Mouse (Mus musculus): ENCODE results near the gene Mat2b. TPM values are rescaled to one million over a fixed set of nuclear protein-coding genes. Genes with fewer than 3 reads are reported as not detected.
"Not testable (repeated sequence)": the region's sequence is repeated elsewhere in the genome, so short reads cannot be mapped to it uniquely, and the experiment has no call there.

The Mat2b gene
- polyA plus RNA-seq (2015; fragmentation: Nextera tagmentation; extraction: Ambion mirVana), result 133 and 139 TPM in 2 replicates

- DNase-seq (ENCODE audit: low spot score), result no peak
Observed at GRCm38 (mm10) chr11:40695103-40695502, at the start of gene Mat2b. Mat2b (minus strand) TSS chr11:40695203.

DNA sequence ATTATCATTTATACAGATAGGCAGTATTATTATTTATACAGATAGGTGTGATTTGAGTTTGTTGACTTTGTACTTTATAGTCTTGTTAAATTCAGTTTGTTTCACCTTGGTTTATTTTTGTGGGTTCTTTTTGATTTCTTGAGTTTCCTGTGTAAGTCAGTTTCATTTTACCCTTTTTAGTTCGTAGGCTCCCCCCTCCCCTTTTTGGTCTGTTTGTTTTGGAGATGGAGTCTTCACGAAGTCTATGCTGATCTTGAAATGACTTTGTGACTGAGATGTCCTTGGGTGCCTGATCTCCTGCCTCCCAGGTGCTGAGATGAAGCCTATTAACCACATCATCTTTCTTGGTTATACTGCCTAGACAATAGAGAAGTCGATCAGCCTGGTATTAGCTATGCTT is 49.3 kb upstream of the Mat2b start:
- no peak for DNase-seq (ENCODE audit: low spot score)

DNA sequence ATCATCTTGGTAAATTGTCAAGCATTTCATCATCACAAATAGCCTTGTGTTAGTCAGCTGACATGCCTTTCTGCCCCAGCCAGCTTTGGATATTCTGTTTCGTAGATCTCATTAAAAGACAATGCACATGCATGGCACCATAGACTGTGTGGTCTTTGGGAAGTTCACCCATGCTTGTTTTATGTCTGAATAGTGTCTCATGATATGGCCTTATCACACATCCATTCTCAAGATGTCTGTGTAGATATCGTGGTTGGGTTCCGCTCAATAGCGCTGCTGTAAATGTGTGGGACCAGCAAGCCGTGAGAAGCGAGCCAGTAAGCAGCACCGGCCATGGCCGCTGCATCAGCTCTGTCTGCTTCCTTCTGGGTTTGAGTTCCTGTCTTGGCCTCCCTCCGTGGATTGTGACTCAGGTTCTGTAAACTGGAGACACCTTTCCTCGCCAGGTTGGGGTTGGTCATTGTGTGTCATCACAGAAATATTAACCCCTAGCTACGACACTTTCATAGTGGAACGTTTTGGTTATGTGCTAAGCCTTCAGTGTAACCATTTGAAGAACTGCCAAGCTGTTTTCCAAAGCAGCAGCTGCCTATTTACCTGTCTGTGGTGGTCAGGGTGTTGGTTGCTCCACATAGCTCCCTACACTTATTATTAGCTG is 46.7 kb upstream of the Mat2b start:
- no peak for DNase-seq (ENCODE audit: low spot score)

GRCm38 (mm10) chr11:40737369-40737768 is 42.4 kb upstream of the Mat2b start:
- DNase-seq (ENCODE audit: low spot score), result no peak

GRCm38 (mm10) chr11:40734251-40734752 is 39.3 kb upstream of the Mat2b start:
- DNase-seq (ENCODE audit: low spot score), result no peak

- DNase-seq (ENCODE audit: low spot score), result peak; percentile 97
Observed at GRCm38 (mm10) chr11:40733339-40734174, 38.6 kb upstream of the Mat2b start, which contains the start of the genes Hmmr and Nudcd2. Hmmr (minus strand) TSS chr11:40733422. Nudcd2 (plus strand) TSS chr11:40733667.

- DNase-seq (ENCODE audit: low spot score), result no peak
Observed at GRCm38 (mm10) chr11:40732997-40733338, 38.0 kb upstream of the Mat2b start.

DNA sequence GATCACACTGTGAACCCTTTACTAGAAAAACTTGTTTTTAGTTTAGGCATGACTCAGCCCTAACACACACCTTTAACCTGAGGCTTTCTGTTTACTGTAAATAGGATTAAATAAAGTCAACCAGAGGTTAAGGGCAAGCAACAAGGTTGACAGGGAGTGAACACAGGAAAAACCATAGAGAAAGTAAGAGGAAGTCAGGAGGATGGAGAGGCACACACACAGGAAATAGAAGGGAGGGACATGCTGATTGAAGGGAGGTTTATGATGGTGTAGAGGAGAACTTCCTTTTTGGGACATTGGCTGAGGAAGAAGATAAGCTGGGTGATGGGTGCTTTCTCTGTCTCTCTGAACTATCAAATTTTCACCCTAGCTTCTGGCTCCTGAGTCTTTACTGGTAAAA is 23.3 kb upstream of the Mat2b start:
- no peak for DNase-seq (ENCODE audit: low spot score)

- no peak for DNase-seq (ENCODE audit: low spot score)
Observed at GRCm38 (mm10) chr11:40715524-40715923, 20.5 kb upstream of the Mat2b start.

GRCm38 (mm10) chr11:40713858-40714257 is 18.9 kb upstream of the Mat2b start:
- no peak for DNase-seq (ENCODE audit: low spot score)

GRCm38 (mm10) chr11:40709899-40710298 is 14.9 kb upstream of the Mat2b start:
- DNase-seq (ENCODE audit: low spot score), result not testable (repeated sequence)

- peak; percentile 83 for DNase-seq (ENCODE audit: low spot score)
Observed at GRCm38 (mm10) chr11:40694311-40695087, 504 bp downstream of the Mat2b start.

DNA sequence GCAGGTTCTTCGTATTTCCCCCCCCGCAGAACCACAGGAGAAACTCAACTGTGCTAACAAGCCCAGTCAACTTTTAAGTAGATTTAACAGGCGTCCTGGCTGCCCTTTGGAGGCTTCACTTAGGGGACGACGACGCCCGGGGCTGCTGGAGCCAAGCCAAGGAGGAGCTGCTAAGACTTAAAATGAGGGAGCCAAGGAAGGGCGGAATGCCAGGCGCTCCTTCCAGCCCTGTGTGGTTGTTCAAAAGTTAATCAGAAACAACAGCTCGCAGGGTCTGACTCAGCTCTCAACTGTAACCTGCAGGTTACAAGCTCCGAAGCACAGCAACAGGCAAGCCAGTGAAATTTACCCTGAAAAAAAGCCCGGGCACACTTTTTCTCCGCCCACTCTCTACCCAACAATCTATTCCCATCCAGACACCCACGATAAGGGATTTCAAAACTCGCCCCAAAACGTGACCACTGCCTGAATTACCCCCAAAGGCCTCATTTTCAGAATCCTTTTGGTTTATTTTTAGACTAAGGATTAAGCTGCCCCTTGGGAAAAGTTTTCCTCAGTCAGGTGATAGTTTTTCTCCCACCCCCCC is 1.5 kb downstream of the Mat2b start:
- peak; percentile 47 for DNase-seq (ENCODE audit: low spot score)

DNA sequence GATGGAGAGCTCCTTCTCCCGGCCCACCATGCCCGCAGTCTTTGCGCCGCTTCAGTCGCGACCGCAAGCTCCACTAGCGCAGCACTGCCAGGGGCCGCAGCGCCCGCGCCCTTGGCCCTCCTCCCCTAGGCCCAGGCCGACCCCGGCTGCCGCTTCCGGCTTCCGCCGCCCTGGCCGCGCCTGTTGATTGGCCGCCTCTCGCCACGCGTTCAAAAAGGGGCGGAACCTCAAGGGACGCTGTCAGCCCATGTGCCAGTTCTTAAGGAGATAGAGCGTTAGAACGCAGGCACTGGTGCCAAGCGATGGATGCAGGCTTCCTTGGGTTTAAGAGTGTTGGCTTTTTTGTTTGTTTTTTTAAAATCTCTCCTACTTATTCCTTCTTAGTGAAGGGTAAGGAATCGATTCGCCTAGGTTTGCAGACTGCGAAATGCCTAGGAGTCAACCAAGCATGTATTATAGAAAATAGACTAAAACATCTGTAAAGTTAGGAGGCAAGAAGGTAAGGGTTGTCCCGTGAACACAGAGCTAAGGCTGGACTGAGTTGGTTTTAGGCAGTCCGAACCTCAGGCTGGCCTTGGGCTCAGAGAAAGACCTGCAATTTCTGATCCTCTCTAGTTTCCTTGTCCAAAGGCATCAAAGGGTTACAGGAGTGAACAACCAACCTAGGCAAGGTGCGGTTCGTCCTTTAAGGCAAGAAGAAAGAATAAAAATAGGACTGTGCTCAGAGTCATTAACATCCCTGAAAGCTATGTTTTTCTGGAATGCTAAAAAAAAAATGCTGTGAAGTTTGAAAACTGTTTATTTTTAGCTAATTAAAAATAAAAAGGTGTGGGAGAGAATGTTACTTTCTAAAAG is 2.3 kb downstream of the Mat2b start:
- DNase-seq (ENCODE audit: low spot score), result peak; percentile 95

DNA sequence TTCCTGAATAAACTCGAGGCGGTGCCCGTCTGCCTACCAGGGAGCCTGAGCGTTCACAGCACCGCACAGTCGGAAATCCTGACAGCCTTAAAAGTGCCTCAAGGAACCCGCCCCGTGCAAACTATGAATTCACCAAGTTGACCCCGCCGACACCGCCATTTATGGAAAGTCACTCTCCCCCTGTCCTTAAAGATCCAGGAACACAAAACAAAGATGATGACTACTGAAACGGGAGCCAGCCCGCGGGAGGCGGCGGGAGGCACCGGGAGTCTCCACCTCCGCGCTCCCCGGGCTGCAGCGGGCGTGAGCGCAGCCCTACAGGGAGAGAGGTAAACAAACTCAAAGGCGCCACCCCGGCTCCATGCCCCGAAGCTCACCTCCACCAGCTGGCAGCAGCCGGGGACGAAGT is 2.9 kb downstream of the Mat2b start:
- no peak for DNase-seq (ENCODE audit: low spot score)

DNA sequence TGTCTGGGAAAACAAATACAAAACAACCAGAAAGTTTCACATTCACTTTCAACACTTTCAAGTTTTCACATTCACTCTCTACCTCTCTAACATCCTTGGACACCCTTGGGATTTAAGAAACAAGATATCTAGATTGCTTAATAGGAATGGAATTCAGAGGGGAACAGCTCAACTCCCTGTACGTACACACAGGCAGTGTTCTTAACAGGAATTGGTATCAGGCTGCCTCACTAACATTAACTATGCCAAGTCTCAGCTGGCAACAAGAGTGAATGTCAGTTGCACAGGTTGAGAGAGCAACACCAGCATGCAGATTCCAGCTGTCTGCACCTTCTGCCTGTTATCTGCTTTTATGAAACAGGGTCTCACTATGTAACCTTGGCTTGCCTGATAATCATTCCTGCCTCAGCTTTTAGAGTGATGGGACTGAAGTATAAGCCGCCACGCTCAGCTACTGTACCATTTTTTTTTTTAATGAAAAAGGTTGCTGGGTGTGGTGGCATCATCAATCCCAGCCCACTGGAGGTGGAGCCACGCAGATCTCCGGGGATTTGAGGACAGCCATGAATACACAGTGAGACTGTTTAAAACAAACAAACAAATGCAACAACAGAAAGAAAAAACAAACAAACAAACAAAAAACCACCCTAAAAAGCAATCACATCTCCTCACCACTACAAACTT is 4.4 kb downstream of the Mat2b start:
- DNase-seq (ENCODE audit: low spot score), result no peak

GRCm38 (mm10) chr11:40683295-40683694 is 11.7 kb downstream of the Mat2b start:
- DNase-seq (ENCODE audit: low spot score), result no peak

DNA sequence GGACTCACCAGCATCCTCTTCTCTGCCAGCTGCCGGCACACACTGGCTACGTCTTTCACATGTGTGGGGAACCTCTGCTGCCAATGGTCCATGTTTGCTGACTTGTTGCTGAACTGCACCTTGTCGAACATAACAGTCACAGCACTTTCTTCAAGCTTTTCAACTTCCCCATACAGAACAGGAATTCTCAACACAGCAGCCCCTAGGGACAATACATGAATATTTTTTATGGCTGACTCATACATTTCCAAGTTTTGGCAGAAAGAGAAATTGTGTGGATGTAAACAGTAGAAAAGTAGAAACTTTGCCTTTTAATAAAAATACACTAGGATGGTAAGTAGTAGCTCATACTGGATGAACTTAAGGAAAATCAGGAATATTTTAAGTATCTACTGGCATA is 12.5 kb downstream of the Mat2b start:
- DNase-seq (ENCODE audit: low spot score), result no peak

- DNase-seq (ENCODE audit: low spot score), result no peak
Observed at GRCm38 (mm10) chr11:40677169-40677568, 17.8 kb downstream of the Mat2b start.

All from thymus, postnatal 0 days (tissue).